Mouse (Mus musculus) ES-CJ7 (cell line): ENCODE measurements at regions not wholly inside any gene's neighbourhood (a gene's known extent, or its start where the extent isn't known, plus 50 kb on each side); places are given as distances from the start of the nearest gene placed in this dataset.

Experiments
- DNase-seq: peaks from one replicate; pipeline ENCODE4 v3.0.0; 2011; ENCODE audit warnings: low read depth, low spot score

- no peak for DNase-seq
Measured at GRCm38 (mm10) chr5:43047316-43047715, 185.7 kb upstream of the Cpeb2 start.

- no peak for DNase-seq
Measured at GRCm38 (mm10) chr5:43048196-43049050, 184.5 kb upstream of the Cpeb2 start.

- DNase-seq: no peak
Measured at GRCm38 (mm10) chr5:43049381-43050301, 183.3 kb upstream of the Cpeb2 start.

GRCm38 (mm10) chr5:43050961-43051517 lies 181.9 kb upstream of the Cpeb2 start:
- DNase-seq: no peak

- DNase-seq: no peak
Measured at GRCm38 (mm10) chr5:43052668-43053067, 180.3 kb upstream of the Cpeb2 start.

- no peak for DNase-seq
Measured at GRCm38 (mm10) chr5:43054586-43054985, 178.4 kb upstream of the Cpeb2 start.

GRCm38 (mm10) chr5:43055111-43055710 lies 177.8 kb upstream of the Cpeb2 start:
- DNase-seq: no peak

GRCm38 (mm10) chr5:43056486-43056885 lies 176.5 kb upstream of the Cpeb2 start:
- DNase-seq: no peak

- no peak for DNase-seq
Measured at GRCm38 (mm10) chr5:43061243-43061642, 171.7 kb upstream of the Cpeb2 start.

GRCm38 (mm10) chr5:43061797-43062391 lies 171.1 kb upstream of the Cpeb2 start:
- DNase-seq: no peak

GRCm38 (mm10) chr5:43062499-43062898 lies 170.5 kb upstream of the Cpeb2 start:
- no peak for DNase-seq

GRCm38 (mm10) chr5:43063386-43063785 lies 169.6 kb upstream of the Cpeb2 start:
- DNase-seq: no peak

- no peak for DNase-seq
Measured at GRCm38 (mm10) chr5:43071541-43071940, 161.4 kb upstream of the Cpeb2 start.

- DNase-seq: no peak
Measured at GRCm38 (mm10) chr5:43072340-43072739, 160.6 kb upstream of the Cpeb2 start.

GRCm38 (mm10) chr5:43074536-43074935 lies 158.4 kb upstream of the Cpeb2 start:
- no peak for DNase-seq

GRCm38 (mm10) chr5:43080252-43080651 lies 152.7 kb upstream of the Cpeb2 start:
- DNase-seq: no peak

GRCm38 (mm10) chr5:43081561-43082534 lies 151.1 kb upstream of the Cpeb2 start:
- DNase-seq: no peak

- no peak for DNase-seq
Measured at GRCm38 (mm10) chr5:43087077-43087476, 145.9 kb upstream of the Cpeb2 start.

GRCm38 (mm10) chr5:43087907-43088387 lies 145.0 kb upstream of the Cpeb2 start:
- no peak for DNase-seq
